Mouse (Mus musculus) ES-E14 (cell line): Measurements from ENCODE around the gene Vsx1.

Source experiments
- CHD2 ChIP-seq: IDR thresholded peaks from 2 replicates; pipeline ENCODE4 v1.6.1; 2014; ENCODE audit warnings: mild to moderate bottlenecking, low read depth, low read length, inconsistent platforms
- HCFC1 ChIP-seq: IDR thresholded peaks from 2 replicates; pipeline ENCODE4 v1.6.1; 2012; ENCODE audit warnings: low read length, inconsistent platforms, borderline replicate concordance; ENCODE audit not compliant: insufficient read depth
- MAFK ChIP-seq: IDR thresholded peaks from 2 replicates; pipeline ENCODE4 v1.6.1; 2014; ENCODE audit warnings: mild to moderate bottlenecking, low read depth, low read length, inconsistent platforms; ENCODE audit not compliant: insufficient read depth
- ZC3H11A ChIP-seq: IDR thresholded peaks from 2 replicates; pipeline ENCODE4 v1.6.1; 2012; ENCODE audit warnings: low read depth, mild to moderate bottlenecking, inconsistent platforms, low read length, borderline replicate concordance

GRCm38 (mm10) chr2:150690216-150690615 is 1.1 kb upstream of the Vsx1 start:
- TF ChIP-seq HCFC1, result no peak
- no peak for TF ChIP-seq MAFK
- no peak for TF ChIP-seq ZC3H11A
- no peak for TF ChIP-seq CHD2
